Mouse (Mus musculus) layer of hippocampus, postnatal 14 days (tissue): ENCODE measurements around the gene Rpp14. TPM values are rescaled to one million over a fixed set of nuclear protein-coding genes. Genes with fewer than 3 reads are reported as not detected.
"Not testable (repeated sequence)": the region's sequence is repeated elsewhere in the genome, so short reads cannot be mapped to it uniquely, and the experiment has no call there.

Source experiments
- DNase-seq, 2 experiments: peaks; one replicate each; pipeline ENCODE4 v3.0.0; 2021 to 2022; ENCODE audit warnings: low spot score in 2 of 2, mixed read lengths in 1 of 2
- total RNA-seq, 2 experiments: library from RNA; stranded (reverse); gene quantifications; 2 replicates each; pipeline ENCODE4 v1.2.3; 2021

Rpp14 gene
- total RNA-seq, 2 experiments from 2014 or later, result 24.5 to 25.4 TPM

GRCm38 (mm10) chr14:8111545-8111944 is 31.4 kb downstream of the Rpp14 start:
- no peak for DNase-seq

DNA sequence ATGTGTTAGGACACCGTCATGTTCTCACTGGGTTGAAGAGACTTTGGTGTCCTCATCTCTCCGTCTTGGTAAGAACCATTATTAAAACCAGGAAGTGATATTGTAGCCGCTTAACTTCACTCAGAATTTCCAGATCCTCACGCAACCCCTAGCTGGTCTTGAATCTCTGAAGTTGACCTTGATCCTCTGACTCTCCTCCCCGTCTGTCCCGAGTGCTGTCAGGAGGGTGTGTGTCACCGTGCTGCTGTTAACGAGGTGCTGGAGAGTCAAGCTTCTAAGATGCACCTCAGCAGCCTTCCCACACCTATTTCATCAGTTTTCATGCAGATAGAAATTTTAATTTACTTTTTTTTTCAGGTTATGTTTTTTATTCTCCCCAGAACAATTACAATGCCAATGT is 31.9 kb downstream of the Rpp14 start:
- no peak for DNase-seq

GRCm38 (mm10) chr14:8113616-8114015 is 33.4 kb downstream of the Rpp14 start:
- no peak for DNase-seq

DNA sequence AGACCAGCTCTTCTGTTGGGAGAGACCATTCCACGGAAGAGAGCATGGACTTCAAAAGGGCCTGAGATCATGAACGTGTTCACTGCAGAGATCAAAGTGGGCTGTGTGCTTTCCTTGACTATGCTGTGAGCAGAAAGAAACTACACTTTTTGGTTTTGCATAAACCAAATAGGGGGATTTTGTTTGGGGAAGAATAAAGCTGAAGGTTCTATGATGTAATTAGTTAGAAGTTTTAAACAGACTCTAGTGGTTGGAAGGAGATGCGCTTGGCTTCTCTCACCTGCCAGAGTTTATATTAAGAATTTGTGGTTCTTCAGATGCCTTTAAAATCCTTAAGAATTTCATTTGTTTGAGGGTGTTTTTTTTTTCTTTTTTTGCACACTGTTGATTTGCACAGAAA is 34.1 kb downstream of the Rpp14 start:
- no peak for DNase-seq

- no peak for DNase-seq
Measured at GRCm38 (mm10) chr14:8114756-8115155, 34.6 kb downstream of the Rpp14 start.

DNA sequence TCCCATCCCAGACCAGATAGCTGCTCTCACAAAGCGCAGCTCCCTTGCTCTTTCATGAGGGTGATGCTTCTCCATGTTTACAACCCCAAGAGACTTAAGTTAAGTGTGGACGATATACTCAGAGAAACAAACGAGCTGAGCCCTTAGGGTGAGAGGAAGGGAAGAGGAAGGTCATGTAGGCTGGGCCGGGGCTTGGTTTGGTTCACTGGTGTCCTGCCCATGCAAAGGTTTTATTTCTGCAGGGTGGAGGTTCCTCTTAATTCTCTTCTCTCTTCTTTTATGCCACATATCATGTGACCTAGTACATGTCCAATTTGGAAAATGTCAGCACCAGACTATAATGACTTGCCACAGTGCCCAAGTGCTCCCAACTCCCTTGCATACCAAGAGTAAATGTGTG is 35.6 kb downstream of the Rpp14 start:
- DNase-seq, result no peak

- DNase-seq, result no peak
Measured at GRCm38 (mm10) chr14:8117371-8117770, 37.2 kb downstream of the Rpp14 start.

- DNase-seq, result no peak
Measured at GRCm38 (mm10) chr14:8119454-8119853, 39.3 kb downstream of the Rpp14 start.

DNA sequence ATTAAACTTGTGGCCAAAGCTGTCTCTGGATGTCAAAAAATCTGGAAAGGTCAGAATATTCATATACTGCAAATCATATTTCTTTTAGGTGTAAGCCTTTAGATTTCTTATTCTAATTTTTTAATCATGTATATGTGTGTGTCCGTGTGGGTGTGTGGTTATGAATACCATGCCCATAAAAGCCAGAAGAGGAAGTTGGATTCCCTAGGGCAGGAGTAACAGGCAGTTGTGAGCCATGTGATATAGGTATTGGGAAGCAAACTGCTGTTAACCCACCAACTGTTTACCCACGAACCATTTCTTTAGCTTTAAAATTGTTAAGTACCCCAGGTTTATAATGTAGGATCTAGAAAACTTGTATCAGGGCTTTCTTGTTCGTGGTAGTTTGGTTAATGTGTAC is 39.7 kb downstream of the Rpp14 start:
- no peak for DNase-seq

DNA sequence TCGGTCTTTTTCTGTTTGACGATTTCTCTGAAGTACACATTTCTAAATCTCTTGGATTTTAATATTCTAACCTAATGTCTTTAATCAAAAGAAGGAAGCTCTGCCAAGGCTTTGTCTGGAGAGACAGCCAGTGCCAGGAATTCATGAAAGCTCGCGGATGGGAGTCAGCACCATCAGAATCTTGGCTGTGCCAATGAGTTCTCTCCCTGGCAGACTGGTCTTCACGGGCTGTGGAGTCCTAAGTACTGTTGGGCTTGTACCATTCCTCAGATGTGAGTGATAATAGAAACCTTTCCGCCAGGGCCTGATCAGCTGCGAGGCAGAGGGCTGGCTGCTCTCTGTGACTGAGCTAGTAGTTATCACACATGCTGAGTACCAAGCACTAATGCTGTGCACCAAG is 43.0 kb downstream of the Rpp14 start:
- peak in 1 of 2 experiments; percentile 40 for DNase-seq

DNA sequence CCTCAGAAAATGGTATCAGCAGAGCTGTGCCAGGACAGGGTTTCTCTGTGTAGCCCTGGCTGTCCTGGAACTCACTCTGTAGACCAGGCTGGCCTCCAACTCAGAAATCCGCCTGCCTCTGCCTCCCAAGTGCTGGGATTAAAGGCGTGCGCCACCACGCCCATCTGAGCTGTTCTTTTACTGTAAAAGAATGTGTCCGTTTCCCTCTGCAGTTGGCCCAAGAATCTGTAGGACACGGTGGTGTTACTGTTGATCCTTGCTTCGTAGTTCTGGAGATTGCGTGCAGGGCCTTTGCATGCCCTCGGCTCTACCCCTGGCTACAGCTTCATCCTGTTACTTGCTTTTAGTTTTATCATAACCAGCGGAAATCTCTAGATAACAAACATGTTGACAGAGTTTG is 43.4 kb downstream of the Rpp14 start:
- not testable (repeated sequence) for DNase-seq

- no peak for DNase-seq
Measured at GRCm38 (mm10) chr14:8124046-8124881, 44.1 kb downstream of the Rpp14 start.

GRCm38 (mm10) chr14:8127971-8128370 is 47.8 kb downstream of the Rpp14 start:
- DNase-seq, result no peak

- no peak for DNase-seq
Measured at GRCm38 (mm10) chr14:8132789-8133188, 52.6 kb downstream of the Rpp14 start.

- DNase-seq, result no peak
Measured at GRCm38 (mm10) chr14:8134234-8134633, 54.1 kb downstream of the Rpp14 start.

DNA sequence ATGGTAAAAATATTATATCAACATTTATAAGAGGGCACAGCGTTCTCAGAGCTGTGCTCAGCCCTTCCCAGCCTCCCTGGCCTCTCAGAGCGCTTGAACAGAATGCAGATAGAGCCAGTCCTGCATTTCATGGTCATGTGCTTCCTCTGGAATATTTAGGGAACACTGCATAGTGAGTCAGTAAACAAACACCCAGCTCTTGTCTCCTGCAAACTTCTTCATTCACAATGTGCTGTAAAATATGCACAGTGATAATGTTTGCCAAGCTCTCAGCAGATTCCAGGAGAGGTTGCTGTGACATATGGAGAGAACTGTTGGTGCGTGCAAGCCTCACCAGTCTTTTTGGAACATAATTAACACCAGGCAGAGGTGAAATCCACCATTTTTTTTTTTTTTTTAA is 55.0 kb downstream of the Rpp14 start:
- DNase-seq, result peak in 1 of 2 experiments; percentile 57

GRCm38 (mm10) chr14:8139724-8140710 is 59.9 kb downstream of the Rpp14 start:
- no peak for DNase-seq

DNA sequence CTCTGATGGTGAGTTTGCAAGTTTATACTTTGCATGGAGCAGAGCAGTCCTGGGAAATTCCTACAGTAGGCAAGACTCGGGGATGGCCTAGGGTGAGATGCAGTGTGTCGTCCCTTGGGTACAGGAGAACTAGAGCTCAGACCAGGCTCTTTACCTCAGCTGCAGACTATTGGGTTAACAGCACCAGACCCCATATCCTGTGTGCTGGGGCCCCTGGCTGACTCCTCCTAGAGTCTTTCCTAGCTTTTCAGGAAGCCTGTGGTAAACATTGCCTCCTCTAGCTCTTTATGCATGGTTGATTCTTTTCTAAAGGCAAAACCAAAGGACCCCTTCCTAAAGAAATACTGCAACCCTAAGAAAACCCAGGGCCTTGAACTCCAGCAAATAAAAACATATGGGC is 61.0 kb downstream of the Rpp14 start:
- no peak for DNase-seq
